Mouse (Mus musculus) Muller cell, postnatal 12 days (primary cell): ENCODE data around the gene Tmem127.
"Not testable (repeated sequence)": the region's sequence is repeated elsewhere in the genome, so short reads cannot be mapped to it uniquely, and the experiment has no call there.

Source experiments
- DNase-seq: peaks from one replicate; pipeline ENCODE4 v3.0.0-alpha.2; 2015; ENCODE audit errors: inconsistent ontology term

Gene Tmem127

GRCm38 (mm10) chr2:127247592-127248333 is at the start of gene Tmem127, which contains the start of gene Ciao1:
TSS of gene Tmem127 (plus strand) at chr2:127247908.
TSS of gene Ciao1 (minus strand) at chr2:127247816.
- DNase-seq = peak; percentile 99

GRCm38 (mm10) chr2:127204932-127205331 is 42.8 kb upstream of the Tmem127 start:
- peak; percentile 9 for DNase-seq

GRCm38 (mm10) chr2:127205936-127206335 is 41.8 kb upstream of the Tmem127 start:
- DNase-seq = not testable (repeated sequence)

GRCm38 (mm10) chr2:127206916-127207315 is 40.8 kb upstream of the Tmem127 start:
- DNase-seq = no peak

GRCm38 (mm10) chr2:127207547-127208451 is 39.9 kb upstream of the Tmem127 start, which contains the start of the genes 1810024B03Rik and Snrnp200:
TSS of gene 1810024B03Rik (minus strand) at chr2:127208280.
TSS of gene Snrnp200 (plus strand) at chr2:127208386.
- peak; percentile 89 for DNase-seq

GRCm38 (mm10) chr2:127208452-127208769 is 39.3 kb upstream of the Tmem127 start:
- DNase-seq = no peak

- no peak for DNase-seq
Measured at GRCm38 (mm10) chr2:127210701-127211100, 37.0 kb upstream of the Tmem127 start.

GRCm38 (mm10) chr2:127217746-127218145 is 30.0 kb upstream of the Tmem127 start:
- no peak for DNase-seq

- DNase-seq = no peak
Measured at GRCm38 (mm10) chr2:127225261-127225660, 22.4 kb upstream of the Tmem127 start.

GRCm38 (mm10) chr2:127237897-127238610 is 9.7 kb upstream of the Tmem127 start:
- DNase-seq = no peak

- DNase-seq = no peak
Measured at GRCm38 (mm10) chr2:127240065-127240464, 7.6 kb upstream of the Tmem127 start.

- DNase-seq = peak; percentile 74
Measured at GRCm38 (mm10) chr2:127248334-127249004, 761 bp downstream of the Tmem127 start.

- no peak for DNase-seq
Measured at GRCm38 (mm10) chr2:127250291-127251008, 2.7 kb downstream of the Tmem127 start.

GRCm38 (mm10) chr2:127251457-127251856 is 3.7 kb downstream of the Tmem127 start:
- no peak for DNase-seq

GRCm38 (mm10) chr2:127251880-127252527 is 4.3 kb downstream of the Tmem127 start:
- no peak for DNase-seq

GRCm38 (mm10) chr2:127252787-127253186 is 5.1 kb downstream of the Tmem127 start:
- DNase-seq = no peak

- no peak for DNase-seq
Measured at GRCm38 (mm10) chr2:127254604-127255134, 7.0 kb downstream of the Tmem127 start.

GRCm38 (mm10) chr2:127255294-127255693 is 7.6 kb downstream of the Tmem127 start:
- no peak for DNase-seq

GRCm38 (mm10) chr2:127259340-127259739 is 11.6 kb downstream of the Tmem127 start:
- DNase-seq = no peak

- DNase-seq = no peak
Measured at GRCm38 (mm10) chr2:127262480-127262879, 14.8 kb downstream of the Tmem127 start.
